Mouse (Mus musculus) brown adipose tissue, adult 24 weeks (tissue): Measurements from ENCODE around the gene BC028528. TPM values are rescaled to one million over a fixed set of nuclear protein-coding genes. Genes with fewer than 3 reads are reported as not detected.
A peak's percentile ranks its signal among the peaks of the same experiment; 100 is the strongest.
"Not testable (repeated sequence)": the region's sequence is repeated elsewhere in the genome, so short reads cannot be mapped to it uniquely, and the experiment has no call there.

Experiments
- H3K27ac ChIP-seq: fragments of 200-500 bp; replicated peaks from 2 replicates; pipeline ENCODE4 v1.5.1; 2012; ENCODE audit warnings: low read depth, mild to moderate bottlenecking, low read length
- H3K4me1 ChIP-seq: fragments of 200-500 bp; 2 replicates; pipeline ENCODE4 v1.6.1; 2012; ENCODE audit warnings: low read length, mixed read lengths; ENCODE audit not compliant: control insufficient read depth, insufficient read depth, insufficient read length
- H3K4me3 ChIP-seq: fragments of 200-500 bp; 2 replicates; pipeline ENCODE4 v1.5.1; 2012; ENCODE audit warnings: low read depth, mild to moderate bottlenecking, low read length, moderate library complexity; ENCODE audit not compliant: insufficient read depth
- polyA plus RNA-seq: library from polyadenylated mRNA; stranded (reverse); fragments of >200 nt; gene quantifications from 2 replicates; pipeline ENCODE4 v1.2.4, GENCODE M21; 2012; ENCODE audit not compliant: missing spikeins, insufficient read depth, insufficient read length

The BC028528 gene
- polyA plus RNA-seq, 1 experiment: 150 TPM

DNA sequence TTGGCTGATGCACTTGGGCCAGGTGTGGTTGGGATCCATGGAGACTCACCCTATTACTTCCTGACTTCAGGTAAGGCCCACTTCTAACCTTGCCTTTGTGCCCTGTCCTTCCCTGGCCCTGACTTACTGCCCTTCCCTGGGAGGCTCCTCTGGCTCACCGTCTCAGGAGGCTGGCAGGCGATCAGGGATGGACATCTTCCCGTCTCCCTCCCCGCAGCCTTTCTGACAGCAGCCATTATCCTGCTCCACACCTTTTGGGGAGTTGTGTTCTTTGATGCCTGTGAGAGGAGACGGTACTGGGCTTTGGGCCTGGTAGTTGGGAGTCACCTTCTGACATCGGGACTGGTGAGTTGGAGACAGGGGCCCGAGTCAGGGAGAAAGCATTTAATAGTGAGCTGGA is 3.7 kb upstream of the BC028528 start:
- H3K27ac ChIP-seq, H3K4me1 ChIP-seq: not testable (repeated sequence)
- 0 out of 2 replicates have a peak overlapping the region, but pooled peaks have one; percentile 2 for H3K4me3 ChIP-seq

DNA sequence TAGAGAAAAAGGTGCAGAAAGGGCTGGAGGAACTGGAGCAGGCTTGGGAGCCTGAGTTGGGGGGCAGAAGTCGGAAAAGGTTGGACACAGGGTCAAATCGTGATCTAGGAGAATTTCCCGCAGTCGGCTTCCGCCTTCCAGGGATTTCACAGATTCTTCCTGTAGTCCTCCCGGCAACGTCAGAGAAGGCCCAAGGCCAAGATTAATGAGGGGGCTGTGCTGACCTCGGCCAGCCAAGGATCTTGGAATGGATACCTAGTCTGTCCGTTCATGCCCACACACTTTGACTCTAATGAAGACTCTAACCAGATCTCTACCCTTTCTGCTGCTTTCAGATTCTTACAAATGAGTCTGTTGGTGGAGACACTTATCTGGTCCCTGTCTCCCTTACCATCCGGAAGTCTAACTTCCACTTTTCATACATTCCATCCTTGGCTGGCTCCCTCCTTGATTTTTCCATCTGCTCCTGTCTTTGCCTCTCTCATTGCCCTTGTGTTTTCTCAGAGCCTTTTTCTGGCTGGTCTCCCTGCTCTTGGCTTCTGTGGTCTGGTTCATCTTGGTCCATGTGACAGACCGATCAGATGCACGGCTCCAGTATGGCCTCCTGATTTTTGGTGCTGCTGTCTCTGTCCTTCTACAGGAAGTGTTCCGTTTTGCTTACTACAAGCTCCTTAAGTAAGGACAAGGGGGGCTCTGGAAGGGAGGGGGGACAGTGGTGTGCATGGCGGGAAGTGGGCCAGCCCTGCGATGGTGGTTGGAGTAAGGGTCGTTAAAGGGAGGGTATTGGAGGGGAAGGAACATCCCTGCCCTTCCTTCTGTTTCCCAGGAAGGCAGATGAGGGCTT is 2.7 kb upstream of the BC028528 start:
- peaks cover 7% of the 10 kb centered on the region for H3K4me1 ChIP-seq
- H3K4me3 ChIP-seq: peak overlapping the region; percentile 82
- peak overlapping the region; percentile 95 for H3K27ac ChIP-seq

- Histone ChIP-seq H3K4me3 (peak within 1 kb of the TSS; percentile 82), H3K27ac (peak within 1 kb of the TSS; percentile 95)
- not testable (repeated sequence) for H3K4me1 ChIP-seq
Measured at GRCm38 (mm10) chr3:95893606-95894316, 2.0 kb upstream of the BC028528 start, which contains the start of gene Aph1a. TSS of gene Aph1a (plus strand) at chr3:95893969.

GRCm38 (mm10) chr3:95893126-95893525 is 1.3 kb upstream of the BC028528 start:
- Histone ChIP-seq H3K4me3 (peak overlapping the region; percentile 35), H3K4me1 (peaks cover 7% of the 10 kb centered on the region), H3K27ac (peak overlapping the region; percentile 63)

DNA sequence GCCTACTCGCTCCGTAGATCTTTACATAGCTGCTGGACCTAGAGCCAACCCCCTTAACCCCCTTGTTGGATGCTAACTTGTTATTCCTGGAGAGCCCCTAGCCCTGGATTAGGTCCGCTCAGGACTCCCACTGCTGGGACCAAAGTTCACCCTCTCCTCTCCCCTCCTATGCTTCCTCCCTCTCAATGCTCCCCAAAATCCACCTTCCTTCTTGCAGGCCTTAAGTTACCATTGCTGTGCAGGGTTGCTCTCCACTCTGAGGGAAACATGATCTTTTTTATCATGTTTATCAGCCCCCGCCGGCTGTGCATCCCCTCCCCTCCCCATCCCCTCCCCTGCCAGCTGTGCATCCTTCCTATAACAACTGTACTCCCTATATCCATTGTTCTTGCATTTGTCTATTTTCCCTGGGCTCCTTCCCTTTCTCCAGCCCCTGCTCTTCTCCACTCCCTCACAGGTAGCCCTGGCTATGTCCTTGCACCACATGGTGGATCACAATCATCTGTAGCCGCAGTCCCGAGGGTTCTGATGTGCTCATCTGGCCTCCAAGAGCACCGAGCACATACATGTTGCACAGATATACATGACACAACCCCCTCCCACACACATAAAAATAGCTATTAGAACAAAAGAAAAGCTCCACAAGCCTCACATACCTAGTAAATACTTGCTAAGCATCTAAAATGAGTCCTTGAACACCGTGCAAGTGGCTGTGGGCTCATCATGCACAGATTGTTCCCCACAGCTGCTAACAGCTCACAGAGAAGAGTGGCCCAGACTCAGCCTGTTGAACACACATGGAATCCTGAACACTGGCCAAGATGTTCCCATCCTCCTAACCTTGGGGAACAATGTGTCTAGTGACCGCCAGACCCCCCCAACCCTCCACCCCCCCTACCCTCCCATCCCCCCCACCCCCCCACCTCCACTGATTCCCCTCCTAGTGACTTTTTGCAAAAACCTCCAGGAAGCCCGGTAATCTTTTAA is 554 bp upstream of the BC028528 start:
- Histone ChIP-seq H3K4me3 (peak overlapping the region; percentile 53), H3K4me1 (peaks cover 7% of the 10 kb centered on the region), H3K27ac (peak overlapping the region; percentile 86)

DNA sequence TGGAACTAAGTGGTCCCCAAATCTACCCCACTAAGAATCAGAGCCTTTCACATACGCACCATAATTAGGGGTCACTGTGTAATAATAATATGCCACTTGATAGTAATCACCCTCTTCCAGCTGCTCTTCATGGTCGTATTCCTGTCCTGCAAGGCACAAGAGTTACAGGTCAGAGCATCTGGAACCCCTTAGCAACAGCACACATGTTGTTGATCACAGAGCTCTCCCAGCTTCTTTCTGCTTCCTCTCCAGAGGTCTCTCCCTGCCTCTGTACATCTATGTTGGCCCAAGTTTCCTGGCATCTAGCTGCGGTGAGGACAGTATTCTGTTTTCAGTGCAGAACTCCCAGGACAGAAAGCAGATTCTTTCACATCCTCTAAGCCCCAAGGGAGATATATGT is 2.1 kb downstream of the BC028528 start:
- Histone ChIP-seq H3K27ac (peak overlapping the region; percentile 40), H3K4me3 (no peak overlapping the region), H3K4me1 (peaks cover 4% of the 10 kb centered on the region)

DNA sequence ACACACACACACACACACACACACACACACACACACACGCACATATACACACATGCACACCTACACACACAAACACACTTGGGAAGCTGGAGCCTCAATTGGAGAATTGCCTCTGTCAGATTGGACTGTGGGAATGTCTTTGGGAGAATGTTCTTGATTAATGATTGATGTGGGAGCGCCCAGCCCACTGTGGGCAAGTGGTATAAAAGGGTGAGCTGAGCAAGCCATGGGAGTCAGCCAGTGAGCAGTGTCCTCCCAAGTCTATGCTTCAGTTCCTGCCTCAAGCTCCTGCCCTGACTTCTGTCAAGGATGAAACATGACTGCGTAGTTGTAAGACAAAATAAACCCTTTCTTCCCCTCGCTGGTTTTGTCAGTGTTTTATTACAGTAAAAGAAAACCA is 4.2 kb downstream of the BC028528 start:
- no peak overlapping the region for H3K4me3 ChIP-seq

DNA sequence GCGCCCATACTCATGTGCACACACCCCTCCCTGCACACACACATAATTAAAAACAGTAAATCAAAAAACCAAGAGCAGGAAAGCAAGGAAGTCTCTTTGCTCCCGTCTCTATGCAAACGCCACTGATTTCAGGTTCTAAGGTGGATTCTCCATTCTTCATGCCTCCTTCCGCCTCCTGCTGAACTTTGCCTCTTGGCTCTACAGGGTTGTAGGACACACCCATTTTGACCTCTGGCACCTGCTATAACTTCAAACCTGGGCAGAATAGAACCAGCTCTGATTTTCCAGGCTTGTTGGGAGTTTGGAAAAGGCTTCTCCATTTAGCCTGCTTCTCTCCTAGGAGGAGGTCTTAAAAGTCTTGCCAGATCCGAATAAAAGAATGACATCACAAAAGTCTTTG is 7.4 kb downstream of the BC028528 start:
- H3K4me3 ChIP-seq: no peak overlapping the region
- H3K4me1 ChIP-seq: no peaks in the 10 kb centered on the region
- no peak overlapping the region for H3K27ac ChIP-seq

More for the DNA sequence above, 4.2 kb downstream of the BC028528 start:
- Histone ChIP-seq H3K27ac (no peak overlapping the region), H3K4me1 (peaks cover 3% of the 10 kb centered on the region)

- H3K27ac ChIP-seq: peak overlapping the region; percentile 36
- no peaks in the 10 kb centered on the region for H3K4me1 ChIP-seq
- H3K4me3 ChIP-seq: peak overlapping the region; percentile 47
Measured at GRCm38 (mm10) chr3:95882816-95883425, 8.9 kb downstream of the BC028528 start.

DNA sequence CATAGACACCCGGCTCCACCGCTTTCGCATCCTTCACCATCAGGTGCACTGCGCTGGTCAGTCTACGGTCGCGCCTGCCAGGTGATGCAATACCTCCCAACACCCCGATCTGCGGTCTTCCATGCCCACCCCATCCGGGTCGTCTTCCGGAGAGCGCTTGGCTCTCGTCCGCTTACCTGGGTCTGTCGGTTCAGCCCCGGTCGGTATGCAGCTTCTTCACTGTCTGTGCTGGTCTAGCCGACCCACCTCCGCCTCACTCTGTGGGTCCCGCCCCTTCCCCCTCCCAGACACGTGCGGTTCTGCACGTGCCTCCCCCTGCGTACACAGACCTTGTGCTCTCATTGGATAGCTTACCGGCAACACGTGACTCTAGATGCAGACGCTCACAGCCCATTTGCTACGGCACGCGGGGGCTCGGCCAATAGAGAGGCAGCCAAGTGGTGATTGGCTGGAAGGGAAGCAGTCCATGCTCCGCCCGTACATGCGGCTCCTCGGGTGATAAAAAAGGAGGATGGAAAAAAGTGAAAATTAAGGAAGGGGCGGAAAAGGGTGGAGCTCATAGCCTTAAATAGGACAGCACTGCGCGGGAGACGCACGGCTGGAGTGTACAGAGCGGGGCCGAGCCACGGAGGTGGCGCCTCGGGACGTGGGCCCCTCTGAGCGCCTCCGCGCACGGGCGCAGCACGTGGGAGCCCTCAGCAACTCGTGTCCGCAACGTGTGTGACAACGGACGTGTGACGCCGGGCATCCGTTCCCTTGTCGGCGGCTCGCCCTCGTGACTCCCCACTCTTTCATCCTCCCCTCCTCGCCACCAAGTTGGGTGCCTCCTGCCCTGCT is 9.6 kb downstream of the BC028528 start, which contains the start of gene Ciart:
Ciart (minus strand) TSS at position 273 of the 837 bp plus-strand sequence.
- peak within 1 kb of the TSS; percentile 36 for H3K27ac ChIP-seq
- H3K4me1 ChIP-seq: no peaks in the 10 kb centered on the region
- peak within 1 kb of the TSS; percentile 56 for H3K4me3 ChIP-seq

DNA sequence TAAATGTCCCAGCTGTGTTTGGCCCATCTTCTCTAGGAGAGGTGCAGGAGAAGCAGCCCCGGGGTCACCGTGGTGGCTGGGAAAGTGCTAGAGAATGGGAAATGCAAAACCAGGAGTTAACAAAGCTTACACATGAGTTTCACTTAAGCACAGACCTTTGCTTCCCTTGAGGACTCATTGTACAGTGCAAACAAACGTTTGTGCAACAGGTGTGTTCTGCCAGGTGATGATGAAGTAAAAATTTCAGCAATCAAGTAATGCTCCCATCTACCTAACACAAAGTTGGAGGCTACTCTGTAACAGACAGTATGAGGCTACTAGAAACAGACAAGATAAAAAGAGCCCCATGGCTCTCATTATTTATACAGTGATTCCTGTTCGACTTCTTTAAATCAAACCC is 12.7 kb downstream of the BC028528 start:
- no peak overlapping the region for H3K27ac ChIP-seq
- H3K4me3 ChIP-seq: no peak overlapping the region
- no peaks in the 10 kb centered on the region for H3K4me1 ChIP-seq

DNA sequence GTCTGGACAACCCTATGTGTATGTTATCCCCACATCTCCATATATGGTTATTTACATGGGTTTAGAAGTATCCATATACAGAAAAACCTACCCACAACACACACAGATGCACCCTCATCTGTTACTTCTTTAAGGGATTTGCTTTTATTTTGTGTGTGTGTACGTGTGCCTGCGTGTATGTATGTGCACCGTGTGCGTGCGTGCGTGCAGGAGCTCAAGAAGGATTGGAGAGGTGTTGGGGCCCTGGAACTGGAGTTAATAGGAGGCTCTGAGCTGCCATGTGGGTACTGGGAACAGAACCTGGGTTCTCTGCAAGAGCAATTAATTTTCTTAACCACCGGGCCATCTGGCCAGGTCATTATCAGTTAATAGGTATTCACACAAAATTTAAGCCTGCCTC is 19.8 kb downstream of the BC028528 start:
- peak overlapping the region; percentile 60 for H3K4me3 ChIP-seq
- 0 out of 2 replicates have a peak overlapping the region, but pooled peaks have one; percentile 30 for H3K27ac ChIP-seq
- H3K4me1 ChIP-seq: no peaks in the 10 kb centered on the region

- H3K27ac ChIP-seq: peak within 1 kb of the TSS; percentile 74
- no peaks in the 10 kb centered on the region for H3K4me1 ChIP-seq
- H3K4me3 ChIP-seq: peak within 1 kb of the TSS; percentile 88
Measured at GRCm38 (mm10) chr3:95871392-95871867, 20.4 kb downstream of the BC028528 start, which contains the start of gene Mrps21. TSS of gene Mrps21 (minus strand) at chr3:95871519.
